Mouse (Mus musculus): ENCODE results near the gene Hist2h2be.

The Hist2h2be gene

DNA sequence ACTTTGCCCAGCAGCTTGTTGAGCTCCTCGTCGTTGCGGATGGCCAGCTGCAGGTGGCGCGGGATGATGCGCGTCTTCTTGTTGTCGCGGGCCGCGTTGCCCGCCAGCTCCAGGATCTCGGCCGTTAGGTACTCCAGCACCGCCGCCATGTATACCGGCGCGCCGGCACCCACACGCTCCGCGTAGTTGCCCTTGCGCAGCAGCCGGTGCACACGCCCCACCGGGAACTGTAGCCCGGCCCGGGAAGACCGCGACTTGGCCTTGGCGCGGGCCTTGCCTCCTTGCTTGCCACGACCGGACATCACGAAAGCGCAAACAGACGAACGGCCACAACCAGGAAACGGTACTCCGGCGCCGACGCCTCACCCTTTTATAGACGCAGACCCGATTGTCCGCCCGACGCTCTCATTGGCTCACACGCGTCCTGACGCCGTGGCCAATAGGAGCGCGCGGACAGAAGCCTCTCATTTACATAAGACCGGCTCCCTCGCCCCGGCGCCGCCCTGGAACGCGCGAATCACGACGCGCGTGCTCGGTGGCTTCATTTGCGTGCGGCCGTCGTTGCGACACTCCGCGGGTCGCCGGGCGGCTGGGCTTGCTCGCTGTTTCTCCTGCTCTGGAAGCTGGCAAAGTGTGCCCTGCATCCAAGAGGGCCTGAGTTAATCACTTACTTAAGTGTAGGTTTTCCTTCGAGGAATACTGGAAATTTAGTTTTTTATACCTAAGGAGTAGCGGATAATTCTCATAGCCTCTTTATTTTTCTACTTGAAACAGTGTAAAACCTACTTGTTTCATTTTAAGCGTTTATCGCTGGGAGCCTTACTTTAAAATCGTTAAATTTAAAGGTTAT is 19.3 kb downstream of the Hist2h2be start, which contains the start of gene Hist2h2aa2:
TSS of gene Hist2h2aa2 (minus strand) at position 328 of the 850 bp plus-strand sequence.
- peak; percentile 97 for DNase-seq

DNA sequence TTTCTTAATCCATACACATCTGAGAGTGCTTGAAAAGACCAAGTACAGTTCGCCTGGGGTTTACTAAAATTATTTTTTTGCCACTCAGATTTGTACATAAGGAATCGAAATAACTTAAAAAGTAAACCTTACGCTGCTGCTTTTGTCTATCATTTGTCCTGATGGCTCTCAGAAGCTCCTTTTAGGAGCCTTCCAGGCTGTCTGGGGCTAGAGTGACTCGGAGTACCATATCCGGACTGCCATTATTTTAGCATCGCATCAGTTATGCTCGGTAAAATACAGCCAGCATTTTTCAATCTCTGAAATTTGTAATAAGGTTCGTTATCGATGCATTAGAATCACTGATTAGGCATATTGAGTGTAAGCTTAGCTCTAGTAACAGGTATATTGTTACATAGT is 19.9 kb downstream of the Hist2h2be start:
- DNase-seq: no peak

DNA sequence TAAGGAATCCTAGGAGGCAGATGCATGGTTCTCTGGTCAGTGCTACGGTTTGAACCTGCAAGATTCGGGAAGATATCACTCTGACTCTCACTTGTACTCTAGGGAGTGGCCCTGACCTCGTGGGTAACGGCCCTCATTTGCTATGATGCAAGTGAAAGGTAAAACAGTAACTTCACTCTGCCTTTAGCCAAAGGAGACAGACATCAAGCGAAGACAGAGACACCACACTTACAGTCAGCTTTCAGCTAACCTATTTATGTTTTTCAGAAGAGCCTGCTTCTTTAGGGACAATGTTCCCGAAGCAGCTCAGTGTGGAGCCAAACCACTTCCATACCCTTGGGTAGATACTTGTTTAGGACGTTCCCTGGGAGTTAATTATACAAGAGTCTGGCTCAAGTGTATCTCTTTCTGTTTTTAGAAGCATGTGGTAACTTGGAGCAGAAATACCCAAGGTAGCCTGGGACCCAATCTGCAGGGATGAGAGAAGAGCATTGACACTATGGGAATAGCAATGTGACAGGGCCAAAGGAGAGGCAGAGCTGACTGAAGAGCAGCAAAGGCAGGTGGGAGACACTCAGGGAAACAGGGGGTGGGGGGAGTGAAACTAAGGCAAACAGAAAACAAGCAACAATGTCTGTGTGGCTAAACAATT is 23.1 kb downstream of the Hist2h2be start:
- peak; percentile 37 for DNase-seq

DNA sequence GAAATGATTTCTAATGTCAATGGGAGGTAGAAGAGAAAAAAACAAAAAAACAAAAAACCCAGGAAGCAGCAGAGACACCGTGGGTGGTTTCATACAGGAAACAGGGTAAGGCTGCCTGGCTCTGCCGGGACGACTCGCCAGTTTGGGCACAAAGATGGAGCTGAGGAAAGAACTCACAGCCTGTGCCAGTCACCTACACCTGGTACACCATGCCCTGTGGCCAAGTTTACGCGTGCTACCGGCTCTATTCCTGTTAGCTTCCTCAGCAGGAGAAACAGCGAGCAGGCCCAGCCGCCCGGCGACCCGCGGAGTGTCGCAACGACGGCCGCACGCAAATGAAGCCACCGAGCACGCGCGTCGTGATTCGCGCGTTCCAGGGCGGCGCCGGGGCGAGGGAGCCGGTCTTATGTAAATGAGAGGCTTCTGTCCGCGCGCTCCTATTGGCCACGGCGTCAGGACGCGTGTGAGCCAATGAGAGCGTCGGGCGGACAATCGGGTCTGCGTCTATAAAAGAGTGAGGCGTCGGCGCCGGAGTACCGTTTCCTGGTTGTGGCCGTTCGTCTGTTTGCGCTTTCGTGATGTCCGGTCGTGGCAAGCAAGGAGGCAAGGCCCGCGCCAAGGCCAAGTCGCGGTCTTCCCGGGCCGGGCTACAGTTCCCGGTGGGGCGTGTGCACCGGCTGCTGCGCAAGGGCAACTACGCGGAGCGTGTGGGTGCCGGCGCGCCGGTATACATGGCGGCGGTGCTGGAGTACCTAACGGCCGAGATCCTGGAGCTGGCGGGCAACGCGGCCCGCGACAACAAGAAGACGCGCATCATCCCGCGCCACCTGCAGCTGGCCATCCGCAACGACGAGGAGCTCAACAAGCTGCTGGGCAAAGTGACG is 24.3 kb downstream of the Hist2h2be start, which contains the start of gene Hist2h2aa1:
TSS of gene Hist2h2aa1 (plus strand) at position 495 of the 884 bp plus-strand sequence.
- peak; percentile 94 for DNase-seq

DNA sequence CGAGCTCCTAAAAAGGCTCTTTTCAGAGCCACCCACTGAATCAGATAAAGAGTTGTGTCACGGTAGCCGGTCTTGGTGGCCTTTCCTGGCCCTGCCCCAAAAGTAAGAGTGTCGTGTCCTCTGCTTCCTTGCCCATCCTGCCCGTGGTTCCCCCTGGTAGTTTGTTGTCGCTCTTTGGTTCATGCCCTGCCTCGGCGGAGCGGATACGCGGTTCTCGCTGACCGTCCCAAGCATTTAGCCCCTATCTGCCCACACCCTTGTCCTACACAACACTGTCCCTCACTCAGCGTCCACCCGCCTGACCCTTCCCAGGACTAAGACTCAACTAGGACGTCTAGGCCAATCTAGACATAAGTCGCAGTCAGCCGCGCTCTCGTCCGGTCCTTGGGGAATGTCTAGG is 25.1 kb downstream of the Hist2h2be start:
- peak; percentile 34 for DNase-seq

DNA sequence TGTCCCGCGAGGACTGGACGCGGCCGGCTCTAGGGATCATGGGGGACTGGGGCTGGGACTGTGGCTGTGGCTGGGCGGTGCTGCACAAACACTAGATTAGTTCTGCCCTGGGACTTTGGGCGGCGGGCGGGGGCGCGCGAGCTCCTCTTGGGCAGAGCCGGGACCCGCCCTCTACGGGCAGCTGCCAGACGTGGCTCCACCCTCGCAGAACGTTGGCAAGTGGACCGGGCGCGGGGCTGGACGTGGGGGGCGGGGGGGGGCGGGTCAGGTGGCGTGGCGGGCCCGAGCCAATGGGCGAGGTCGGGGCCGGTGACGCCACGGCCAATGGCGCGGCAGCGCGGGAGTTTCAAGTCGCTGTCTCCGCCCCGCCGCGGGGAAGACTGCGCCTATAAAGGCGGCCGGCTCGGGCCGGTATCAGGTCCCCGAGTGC is 25.5 kb downstream of the Hist2h2be start, which contains the start of gene Hist2h3c1:
TSS of gene Hist2h3c1 (plus strand) at position 259 of the 430 bp plus-strand sequence.
- peak; percentile 29 for DNase-seq

DNA sequence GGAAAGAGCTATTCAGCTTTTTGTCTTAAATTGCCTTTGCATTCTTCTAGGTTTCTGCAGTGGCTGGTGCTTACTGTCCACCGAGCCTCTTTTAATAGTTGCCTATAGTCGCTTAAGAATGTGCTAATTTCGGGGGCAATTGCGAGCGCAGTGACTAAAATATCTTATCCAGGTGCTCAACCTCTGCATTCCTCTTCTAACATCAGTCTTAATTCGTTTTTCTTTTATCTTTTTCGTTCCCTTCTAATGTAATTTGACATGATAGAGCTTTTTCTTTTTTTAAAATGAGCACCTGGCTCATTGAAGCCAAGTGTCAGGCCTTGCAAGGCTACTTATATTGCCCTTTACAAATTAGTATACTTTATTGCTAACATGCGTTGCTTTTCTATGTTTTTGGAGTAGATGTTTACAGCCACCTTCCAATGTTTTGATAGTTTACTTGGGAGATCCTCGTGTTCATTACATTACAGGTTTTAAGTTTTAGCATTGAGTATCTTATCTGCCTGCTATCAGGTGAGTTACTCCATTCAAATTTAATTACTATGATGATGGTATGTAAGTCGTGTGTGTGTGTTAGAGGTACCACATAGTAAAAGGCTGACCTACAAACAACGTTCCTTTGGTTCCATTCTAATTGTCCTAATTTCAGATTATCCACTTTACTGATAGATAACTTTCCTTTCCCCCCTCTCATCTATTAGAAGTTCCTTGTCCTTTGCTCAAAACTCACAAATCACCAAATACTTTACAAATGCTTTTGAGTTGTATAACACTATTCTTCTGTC is 26.6 kb downstream of the Hist2h2be start:
- peak; percentile 44 for DNase-seq

DNA sequence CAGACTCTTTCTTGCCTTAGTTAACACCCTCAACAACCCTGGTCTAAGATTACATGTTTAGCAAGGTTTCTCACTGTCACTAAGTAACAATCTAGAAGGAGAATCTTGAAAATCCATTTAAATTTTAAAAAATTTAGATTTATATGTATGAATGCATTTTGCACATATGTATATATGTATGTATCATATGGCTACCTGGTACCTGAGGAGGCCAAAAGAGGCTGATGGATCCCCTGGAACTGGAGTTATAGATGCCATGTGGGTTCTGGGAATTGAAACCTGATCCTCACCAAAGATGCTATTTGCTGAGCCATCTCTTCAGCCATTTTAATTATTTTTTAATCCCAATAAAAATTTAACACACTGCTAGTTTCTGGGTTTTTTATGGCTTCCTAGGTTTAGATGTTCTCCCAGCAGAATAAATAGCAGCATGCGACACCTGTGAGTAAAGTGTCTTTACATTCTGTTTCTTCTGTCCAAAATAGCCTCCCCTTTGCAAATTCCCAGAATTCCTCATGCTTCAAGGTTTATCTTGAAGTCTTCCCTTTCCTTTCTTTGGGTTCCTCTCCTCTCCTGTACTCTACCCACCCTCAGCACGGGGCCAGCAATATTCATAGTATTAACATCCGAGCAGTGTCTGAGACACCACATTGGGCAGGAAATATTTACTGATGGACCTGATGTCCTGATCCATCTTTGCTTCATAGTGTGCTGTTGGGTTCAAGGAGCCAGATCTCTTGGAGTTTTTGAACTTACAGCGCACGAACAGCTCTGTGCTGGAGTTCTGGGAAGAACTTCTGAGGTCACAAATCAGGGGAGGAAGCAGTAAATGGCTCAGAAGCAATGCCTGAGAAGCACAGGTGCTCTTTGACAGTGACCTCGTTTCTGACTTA is 27.5 kb downstream of the Hist2h2be start:
- no peak for DNase-seq

DNA sequence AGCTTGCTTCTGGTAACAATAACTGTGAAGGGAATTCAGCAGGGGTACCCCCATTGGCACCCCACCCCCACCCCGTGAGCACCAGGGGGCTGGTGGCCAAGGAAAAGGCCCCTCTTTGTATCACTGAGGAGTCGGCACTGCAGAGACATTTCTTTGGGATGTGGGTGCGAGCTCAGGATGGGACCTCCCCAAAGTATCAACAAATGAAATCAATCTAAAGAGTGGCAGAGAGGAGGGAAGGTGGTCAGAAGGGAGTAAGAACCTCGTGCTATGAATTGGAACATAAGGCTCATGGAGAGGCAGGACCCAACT is 28.1 kb downstream of the Hist2h2be start:
- DNase-seq: peak; percentile 39

DNA sequence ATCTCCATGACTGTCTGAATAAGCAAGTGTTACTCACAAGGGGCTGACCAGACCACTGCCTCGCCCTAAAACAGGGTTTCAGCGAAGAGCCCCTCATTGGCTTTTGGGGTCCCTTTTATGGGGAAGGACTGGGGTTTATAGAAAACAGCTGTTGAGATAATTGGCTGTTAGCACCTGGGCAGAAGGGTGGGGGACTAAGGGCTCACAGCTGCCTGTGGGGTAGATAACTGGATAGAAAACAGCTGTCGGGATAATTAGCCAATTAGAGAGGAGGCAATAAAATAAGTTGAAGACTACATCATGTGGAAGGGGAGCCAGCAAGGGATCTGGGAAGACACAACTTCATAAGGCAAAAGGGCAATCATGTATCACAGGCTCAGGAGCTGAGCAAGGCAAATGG is 30.0 kb downstream of the Hist2h2be start:
- no peak for DNase-seq

DNA sequence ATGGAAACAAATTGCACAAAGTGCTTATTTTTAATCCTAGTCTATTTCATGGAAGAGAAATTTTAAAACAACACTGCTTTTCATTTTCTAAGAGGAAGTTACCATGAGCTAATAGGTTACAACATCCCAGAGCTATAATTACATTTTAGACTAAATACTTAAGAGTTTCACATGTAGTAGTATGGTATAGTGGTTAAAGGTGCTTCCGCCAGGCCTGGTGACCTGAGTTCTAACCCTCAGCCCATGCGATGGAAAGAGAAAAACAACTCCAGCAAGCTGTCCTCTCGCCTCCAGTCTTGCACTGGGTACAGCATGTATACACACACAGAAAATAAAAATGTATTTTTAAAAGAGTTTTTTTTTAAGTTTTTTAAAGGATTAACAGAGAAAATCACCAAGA is 30.9 kb downstream of the Hist2h2be start:
- DNase-seq: no peak

DNA sequence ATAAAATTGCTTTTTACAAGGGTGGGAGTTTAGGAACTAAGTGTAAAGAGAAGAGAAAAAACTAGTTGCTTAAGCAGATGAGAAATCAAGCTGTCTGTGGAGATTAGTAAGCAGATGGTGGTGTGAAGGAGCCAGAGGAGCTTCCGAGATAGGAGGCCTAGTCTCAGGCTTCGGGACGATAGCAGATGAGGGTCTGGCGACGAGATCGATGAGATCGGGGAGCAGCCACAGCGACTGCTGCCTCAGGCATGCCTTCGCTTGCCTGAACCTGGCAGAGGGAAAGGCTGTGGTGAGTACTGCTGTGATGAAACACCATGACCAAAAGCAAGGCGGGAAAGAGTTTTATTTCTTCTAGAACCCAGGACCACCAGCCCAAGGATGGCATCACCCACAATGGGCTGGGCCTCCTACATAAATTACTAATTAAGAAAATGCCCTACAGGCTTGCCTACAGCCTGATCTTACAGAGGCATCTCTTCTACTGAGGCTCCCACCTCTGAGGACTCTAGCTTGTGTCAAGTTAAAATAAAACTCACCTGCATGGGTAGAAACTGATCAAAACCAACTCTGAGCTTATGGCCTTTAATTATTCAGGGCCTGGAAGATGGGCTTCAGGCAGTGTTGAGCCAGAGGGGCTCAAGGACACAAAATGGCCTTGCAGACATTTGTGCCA is 33.9 kb downstream of the Hist2h2be start:
- no peak for DNase-seq

DNA sequence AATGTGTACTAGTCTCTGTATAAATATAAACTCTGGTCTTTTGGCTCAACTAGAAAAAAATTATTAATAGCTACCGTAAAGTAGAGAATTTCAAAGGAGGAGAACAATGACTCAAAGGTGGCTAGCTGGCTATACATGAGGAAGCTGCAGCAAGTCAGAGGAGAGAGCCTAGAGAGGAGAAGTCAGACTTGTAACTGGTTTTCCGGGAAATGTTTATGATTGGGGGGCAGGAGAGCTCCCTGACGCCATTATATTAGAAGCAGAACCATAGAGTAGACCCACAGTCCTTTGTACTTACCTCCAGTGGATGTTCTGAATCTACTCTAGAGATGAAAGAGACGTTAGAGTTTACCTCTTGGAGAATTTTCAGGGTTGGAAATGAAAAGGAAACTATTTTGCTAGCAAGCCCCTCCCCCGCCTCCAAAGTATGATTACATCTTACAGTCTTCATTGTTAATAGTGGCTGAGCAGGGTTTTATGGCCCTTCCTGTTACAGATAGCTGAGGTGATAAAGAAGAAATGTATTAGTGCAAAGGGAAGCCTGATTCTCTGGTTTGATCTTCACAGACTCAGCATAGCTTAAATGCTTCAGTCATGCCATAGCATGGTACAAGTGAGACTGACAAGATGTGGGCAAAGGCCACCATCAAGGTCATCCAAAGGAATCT is 35.1 kb downstream of the Hist2h2be start:
- DNase-seq: no peak

DNA sequence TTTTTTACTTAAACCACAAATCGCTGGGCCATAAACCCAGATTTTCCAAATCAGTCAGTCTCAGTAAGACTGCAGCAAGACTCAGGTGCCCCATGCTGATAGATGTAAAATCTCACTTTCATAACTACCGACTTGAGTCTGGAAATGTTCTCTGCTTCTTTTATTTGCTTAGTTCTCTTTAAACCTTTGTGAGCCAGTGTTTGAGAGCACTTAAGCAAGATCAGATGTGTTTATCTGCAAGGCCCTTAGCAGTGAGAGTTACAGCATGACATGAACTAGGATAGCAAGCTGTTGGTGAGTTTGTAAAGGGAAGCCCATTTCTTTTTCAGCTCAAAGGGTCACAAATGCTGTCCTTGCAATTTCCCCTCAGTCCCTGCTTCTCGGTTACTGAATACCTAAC is 36.3 kb downstream of the Hist2h2be start:
- DNase-seq: no peak

DNA sequence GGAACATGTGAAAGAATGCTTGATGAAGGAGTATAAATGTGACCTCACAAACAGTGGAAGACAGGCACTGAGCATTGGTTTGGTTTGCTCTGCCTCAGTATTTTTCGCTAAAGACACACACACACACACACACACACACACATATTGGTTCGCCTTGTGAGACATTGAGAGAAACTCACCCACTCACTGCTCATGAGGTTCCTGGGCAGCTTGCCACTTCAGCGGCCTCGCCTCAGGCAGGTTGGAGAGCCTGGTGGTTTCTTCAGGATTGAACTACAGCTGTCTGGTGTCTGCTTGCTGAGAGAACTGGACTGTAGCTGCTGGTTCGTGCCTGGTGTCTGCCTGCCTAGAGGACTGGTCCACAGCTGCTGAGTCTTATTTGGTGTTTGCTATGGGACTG is 39.3 kb downstream of the Hist2h2be start:
- peak; percentile 43 for DNase-seq

DNA sequence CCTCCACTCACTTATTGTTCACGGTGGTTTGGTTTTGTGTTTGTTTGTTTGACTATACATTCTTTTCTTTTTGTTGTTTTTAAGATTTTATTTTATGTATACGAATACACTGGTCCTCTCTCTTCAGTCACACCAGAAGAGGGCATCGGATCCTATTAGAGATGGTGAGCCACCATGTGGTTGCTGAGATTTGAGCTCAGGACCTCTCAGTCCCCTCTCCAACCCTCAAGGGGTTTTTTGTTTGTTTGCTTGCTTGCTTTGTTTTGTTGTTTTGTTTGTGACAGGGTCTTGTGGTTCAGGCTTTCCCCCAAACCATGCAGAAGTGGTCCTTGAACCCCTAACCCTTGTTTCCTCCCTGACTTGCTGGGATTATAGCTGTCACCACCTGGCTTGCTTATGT is 40.7 kb downstream of the Hist2h2be start:
- DNase-seq: no peak

DNA sequence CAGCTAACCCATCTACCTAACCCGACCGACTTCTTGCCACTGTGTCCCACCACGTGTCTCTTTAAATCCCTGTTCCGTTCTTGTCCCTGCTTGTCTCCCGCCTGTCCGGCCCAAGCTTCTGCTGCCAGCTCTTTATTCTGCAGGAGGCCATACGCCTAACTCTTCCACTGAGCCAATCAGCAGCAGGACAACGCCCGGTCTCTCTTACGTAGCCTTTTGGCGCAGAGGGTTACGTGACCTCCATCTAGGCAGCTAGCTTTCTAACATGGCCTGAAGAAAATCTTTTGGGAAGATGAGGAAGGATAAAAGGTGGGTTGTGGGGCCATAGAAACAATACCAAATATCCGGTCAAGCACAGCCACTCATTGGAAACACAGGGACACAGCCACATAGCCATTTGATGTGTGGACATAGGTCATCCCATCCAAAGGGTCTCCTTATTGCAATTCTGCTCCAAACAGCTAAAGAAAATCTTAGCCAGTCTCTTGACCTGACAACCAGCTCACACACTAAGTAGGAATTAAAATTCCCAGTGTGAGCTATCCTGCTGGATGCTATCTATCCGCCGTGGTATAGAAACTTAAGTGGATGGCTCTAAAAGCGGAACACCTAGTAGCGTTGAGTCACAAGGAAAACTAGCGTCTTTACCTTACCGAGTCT is 41.4 kb downstream of the Hist2h2be start:
- peak; percentile 96 for DNase-seq

DNA sequence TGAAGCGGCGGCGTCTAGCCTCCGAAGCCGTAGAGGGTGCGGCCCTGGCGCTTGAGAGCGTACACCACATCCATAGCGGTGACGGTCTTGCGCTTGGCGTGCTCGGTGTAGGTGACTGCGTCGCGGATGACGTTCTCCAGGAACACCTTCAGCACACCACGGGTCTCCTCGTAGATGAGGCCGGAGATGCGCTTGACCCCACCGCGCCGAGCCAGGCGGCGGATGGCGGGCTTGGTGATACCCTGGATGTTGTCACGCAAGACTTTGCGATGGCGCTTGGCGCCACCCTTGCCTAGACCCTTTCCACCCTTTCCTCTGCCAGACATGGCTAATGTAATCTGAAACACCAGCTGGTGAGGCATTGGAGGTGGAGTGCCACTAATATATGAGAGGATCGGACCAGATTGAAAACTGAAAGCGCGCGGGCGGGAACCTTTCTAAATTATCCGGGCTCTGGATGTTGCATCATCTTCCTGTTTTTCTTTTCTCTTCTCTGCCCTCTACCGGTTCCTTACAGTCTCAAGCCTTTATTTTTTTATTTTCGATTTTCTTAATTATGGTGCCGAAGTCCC is 42.1 kb downstream of the Hist2h2be start, which contains the start of gene Hist2h4:
TSS of gene Hist2h4 (minus strand) at position 333 of the 572 bp plus-strand sequence.
- DNase-seq: peak; percentile 98

All from cerebellum, adult 9-11 months (tissue).